Mouse (Mus musculus): ENCODE measurements around the gene Ces4a.
"Not testable (repeated sequence)": the region's sequence is repeated elsewhere in the genome, so short reads cannot be mapped to it uniquely, and the experiment has no call there.

Ces4a gene

GRCm38 (mm10) chr8:105131509-105131908, at the start of gene Ces4a:
Gene Ces4a, plus strand, starts transcription at chr8:105131800.
- DNase-seq (ENCODE audit: low read depth): no peak

DNA sequence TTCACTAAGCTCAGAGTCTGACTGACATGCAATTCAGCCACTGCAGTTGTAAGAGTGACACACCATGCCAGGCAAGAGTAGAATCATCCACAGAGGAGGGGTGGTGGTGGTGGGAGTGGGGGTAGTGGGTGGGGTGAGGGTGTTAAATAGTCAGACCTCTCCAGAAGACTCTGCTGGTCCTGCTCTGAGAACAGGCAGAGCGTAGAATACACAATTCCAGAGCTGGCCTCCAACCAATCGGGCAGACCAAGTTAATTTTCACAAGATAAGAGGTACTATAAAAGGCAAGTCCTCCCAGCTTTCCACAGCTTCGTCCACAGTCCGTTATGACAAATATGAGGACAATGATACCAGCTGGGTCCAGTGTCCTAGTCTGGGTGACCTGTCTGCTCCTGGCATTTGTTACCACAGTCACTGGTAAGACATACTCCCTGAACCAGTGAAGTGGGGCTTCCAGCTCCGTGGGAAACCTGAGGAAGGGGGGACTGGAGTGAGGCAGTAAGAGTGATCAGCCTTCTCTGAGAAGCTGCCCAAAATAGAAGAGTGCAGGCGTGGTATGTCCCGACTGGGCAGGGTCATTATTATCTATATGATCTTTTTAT, 48.0 kb upstream of the Ces4a start, which contains the start of gene Ces3b:
Gene Ces3b (plus strand): TSS at position 305 of the 602 bp plus-strand sequence.
- DNase-seq (ENCODE audit: low read depth): no peak

- DNase-seq (ENCODE audit: low read depth): not testable (repeated sequence)
These were observed 43.4 kb upstream of the Ces4a start for GRCm38 (mm10) chr8:105088166-105088565.

DNA sequence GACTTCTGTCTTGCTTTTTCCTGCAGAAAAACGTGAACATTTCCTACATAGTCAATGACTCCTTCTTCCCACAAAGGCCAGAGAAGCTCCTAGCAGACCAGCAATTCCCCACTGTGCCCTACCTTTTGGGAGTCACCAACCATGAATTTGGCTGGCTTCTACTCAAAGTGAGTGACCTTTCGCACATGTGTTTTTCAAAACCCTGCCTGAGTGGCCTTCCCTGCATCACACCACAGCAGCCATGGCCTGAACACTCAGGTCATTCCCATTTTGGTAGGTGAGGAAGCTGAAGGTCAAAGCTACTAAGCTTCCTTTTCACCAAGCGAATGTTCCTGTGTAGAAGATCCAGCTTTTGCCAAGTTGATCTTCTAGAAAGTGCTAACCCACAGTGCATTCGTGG, 43.0 kb upstream of the Ces4a start:
- DNase-seq (ENCODE audit: low read depth): no peak

DNA sequence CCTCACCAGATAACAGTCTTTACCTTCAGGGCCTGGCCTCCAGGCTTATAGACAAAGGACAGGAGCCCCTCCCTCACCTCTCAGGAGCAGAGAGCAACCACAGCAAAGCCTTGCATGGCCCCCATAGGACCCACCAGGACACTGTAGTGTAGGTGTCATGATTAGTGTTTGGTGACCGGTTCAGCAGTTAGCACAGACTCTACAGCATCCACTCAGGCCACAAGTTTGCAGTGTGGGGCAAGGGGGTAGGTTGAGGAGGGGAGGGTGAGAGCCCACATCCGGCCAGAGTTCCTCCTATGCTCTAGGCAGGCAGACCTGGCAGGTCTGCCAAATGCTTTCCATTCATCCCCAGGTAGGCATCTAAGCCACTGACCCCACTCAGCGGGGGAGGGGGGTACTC, 37.6 kb upstream of the Ces4a start:
- no peak for DNase-seq (ENCODE audit: low read depth)

DNA sequence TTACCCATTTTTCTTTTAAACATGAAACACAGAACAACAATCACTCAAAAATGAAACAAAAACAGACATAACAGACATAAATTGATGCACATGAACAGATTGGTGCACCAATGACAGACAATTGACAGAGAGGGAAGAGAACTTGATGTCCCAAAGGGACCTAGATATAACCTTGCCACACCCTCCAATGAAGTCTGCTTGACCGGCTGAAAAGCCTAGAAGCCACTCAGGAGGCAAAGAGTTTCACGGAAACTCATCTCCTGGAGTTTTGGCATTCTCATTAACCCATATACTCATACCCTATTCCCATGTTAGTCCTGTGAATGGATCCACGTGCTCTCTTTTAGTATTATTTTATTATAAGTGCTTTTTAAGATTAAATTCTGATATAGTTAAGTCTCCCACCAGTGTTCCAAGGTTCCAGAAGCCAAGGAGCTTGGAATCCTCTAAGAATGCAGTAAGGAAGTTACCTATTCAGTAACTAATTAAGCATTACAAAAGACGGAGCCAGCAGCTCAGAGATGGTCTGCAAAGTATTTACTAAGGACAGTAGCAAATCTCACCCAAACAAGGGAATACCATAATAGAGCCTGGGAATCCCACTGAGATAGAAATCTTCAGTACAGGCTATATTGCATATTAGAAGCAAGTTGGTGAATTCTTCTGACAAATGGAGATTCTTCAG, 29.4 kb upstream of the Ces4a start:
- DNase-seq (ENCODE audit: low read depth): not testable (repeated sequence)

- not testable (repeated sequence) for DNase-seq (ENCODE audit: low read depth)
These were observed 27.9 kb upstream of the Ces4a start for GRCm38 (mm10) chr8:105103701-105104100.

GRCm38 (mm10) chr8:105104220-105104619, 27.4 kb upstream of the Ces4a start:
- no peak for DNase-seq (ENCODE audit: low read depth)

DNA sequence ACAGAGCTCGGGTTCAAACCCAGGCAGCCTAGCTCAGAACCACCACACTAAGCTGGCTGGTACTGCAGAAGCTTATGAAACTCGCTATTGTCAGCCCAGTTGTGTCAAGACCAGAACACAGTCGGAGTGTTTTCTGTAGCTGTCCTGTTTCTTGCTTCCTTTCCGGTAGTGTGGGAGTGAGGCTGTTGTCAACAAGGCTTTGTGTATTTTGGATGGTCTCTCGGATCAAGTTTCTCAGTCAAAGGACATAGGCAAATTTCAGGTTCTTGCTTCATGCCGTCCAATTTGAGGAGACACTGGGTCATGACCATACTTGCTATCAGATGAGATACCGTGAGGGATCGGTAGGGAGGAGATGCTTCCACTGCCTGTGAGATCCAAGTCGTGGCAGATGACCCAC, 1.7 kb upstream of the Ces4a start:
- DNase-seq (ENCODE audit: low read depth): no peak

DNA sequence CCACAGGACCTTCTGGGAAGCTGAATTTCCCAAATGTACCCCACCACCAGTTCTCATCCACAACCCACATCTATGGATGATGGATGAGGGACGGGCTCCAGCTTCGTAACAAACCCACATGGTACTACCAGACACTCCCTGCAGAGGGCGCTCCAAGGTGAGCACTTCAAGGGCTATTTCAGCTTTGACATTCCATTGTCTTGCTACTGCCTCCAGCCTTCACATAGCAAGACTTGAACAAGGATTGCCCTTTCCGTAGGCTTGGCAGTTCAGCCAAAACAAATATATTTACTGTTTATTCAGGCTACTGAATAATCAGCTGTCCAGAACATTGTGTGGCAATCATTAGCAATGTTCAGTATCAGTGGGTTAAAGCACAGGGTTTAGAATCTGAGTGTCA, 6.8 kb downstream of the Ces4a start:
- DNase-seq (ENCODE audit: low read depth): peak; percentile 29

GRCm38 (mm10) chr8:105142395-105142794, 10.8 kb downstream of the Ces4a start:
- DNase-seq (ENCODE audit: low read depth): peak; percentile 7

- no peak for DNase-seq (ENCODE audit: low read depth)
These were observed 20.1 kb downstream of the Ces4a start for GRCm38 (mm10) chr8:105151654-105152053.

GRCm38 (mm10) chr8:105152623-105153398, 21.2 kb downstream of the Ces4a start:
- no peak for DNase-seq (ENCODE audit: low read depth)

DNA sequence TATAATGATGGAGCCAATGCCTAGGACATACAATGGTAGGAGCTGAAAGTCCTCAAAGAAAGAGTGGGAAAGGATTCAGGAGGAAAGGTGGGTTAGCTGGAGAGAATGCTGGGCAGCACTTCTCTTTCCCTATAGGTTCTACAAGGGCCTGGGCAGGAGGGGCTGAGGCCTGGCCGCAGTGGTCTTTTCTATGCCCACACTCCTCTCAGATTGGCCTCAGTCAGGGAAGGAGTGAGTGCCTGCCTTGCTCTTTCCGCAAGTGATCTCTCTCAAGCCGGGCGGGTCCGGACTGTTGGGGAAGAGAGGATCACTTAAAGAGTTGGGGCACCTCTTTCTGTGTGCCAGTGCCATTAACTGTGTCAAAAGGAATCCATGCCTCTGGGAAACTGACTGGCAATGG, 22.7 kb downstream of the Ces4a start:
- no peak for DNase-seq (ENCODE audit: low read depth)

GRCm38 (mm10) chr8:105155091-105155745, 23.6 kb downstream of the Ces4a start:
- DNase-seq (ENCODE audit: low read depth): no peak

DNA sequence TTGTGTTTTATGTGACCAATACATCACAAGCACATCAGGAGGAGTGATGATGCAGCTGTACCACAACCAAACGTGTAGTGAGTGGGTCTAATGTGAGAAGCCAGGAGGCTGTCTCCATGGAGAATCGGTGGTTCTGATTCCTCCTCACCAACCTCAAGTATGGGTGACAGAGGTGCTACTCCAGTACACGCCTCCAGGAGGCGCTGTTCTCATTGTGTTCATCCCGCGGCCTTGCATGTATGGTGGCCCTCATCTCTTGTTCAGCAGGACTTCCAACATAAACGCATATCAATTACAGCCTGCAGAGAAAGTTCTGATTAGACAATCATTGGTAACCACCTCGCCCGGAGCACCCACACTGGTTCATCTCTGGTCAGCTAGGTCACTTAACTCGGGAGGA, 26.0 kb downstream of the Ces4a start:
- peak; percentile 41 for DNase-seq (ENCODE audit: low read depth)

GRCm38 (mm10) chr8:105158084-105158483, 26.5 kb downstream of the Ces4a start:
- DNase-seq (ENCODE audit: low read depth): no peak

DNA sequence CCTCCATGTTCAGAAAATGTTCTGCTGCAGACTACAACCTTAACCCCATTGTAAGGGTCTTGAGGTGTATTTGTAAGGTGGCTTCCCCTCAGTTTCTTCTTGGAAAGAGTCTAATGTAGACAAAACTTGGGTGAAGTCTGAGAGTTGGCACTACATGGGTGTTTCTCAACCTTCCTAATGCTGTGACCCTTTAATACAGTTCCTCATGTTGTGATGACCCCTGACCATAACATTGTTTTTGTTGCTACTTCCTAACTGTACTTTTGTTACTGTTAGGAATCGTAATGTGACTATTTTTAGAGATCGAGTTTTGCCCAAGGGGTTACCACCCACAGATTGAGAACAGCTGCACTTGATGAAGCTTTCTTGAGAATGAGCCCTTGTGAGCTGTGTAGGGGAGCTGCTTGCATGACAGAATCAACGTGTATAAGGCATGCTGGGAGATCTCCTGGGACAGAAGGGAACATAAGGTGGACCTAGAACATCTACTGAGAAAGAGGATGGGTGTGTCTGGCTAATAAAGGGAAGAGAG, 29.6 kb downstream of the Ces4a start:
- no peak for DNase-seq (ENCODE audit: low read depth)

GRCm38 (mm10) chr8:105164272-105164902, 32.8 kb downstream of the Ces4a start:
- DNase-seq (ENCODE audit: low read depth): no peak

DNA sequence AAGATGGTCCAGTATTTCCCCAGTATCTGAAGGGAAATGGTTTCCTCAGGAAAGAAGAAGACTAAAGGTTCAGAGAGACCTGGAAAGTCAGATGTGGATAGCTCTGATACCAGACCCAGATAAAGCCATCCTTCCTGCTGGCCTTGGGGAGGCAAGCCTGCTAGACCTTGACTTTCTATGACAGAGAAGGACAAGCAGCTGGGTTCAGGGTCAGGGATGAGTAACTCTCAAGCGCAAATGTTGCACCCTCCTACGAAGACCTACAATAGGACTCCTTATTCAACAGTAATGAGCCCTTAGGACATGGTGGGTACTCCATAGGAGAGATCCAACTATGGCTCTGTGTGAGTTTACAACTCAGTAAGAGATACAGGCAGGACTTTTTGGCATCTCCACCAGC, 33.6 kb downstream of the Ces4a start:
- DNase-seq (ENCODE audit: low read depth): no peak

GRCm38 (mm10) chr8:105167116-105167515, 35.5 kb downstream of the Ces4a start:
- DNase-seq (ENCODE audit: low read depth): no peak

- no peak for DNase-seq (ENCODE audit: low read depth)
These were observed 38.0 kb downstream of the Ces4a start for GRCm38 (mm10) chr8:105169582-105169981.

Data from c-Kit-positive CD71-positive TER-119-negative erythroid progenitor cells, embryonic 14.5 days (primary cell).